Mouse (Mus musculus) erythroid progenitor cell, adult 5-6 weeks (primary cell): ENCODE data around the gene 2610008E11Rik. TPM values are rescaled to one million over a fixed set of nuclear protein-coding genes. Genes with fewer than 3 reads are reported as not detected.
"Not testable (repeated sequence)": the region's sequence is repeated elsewhere in the genome, so short reads cannot be mapped to it uniquely, and the experiment has no call there.

Experiments
- ATAC-seq: replicated peaks from 2 replicates; pipeline ENCODE4 v1.8.0; 2016; ENCODE audit warnings: moderate number of reproducible peaks, mild to moderate bottlenecking, moderate TSS enrichment, inconsistent platforms; ENCODE audit not compliant: poor library complexity, low FRiP score, severe bottlenecking
- total RNA-seq, 2 experiments: library from RNA; stranded (forward) in 1 of 2; stranded (reverse) in 1 of 2; fragments of 150-400 nt in 1 of 2; fragments of 186-747, 209-891 nt in 1 of 2; gene quantifications; 2 replicates each; pipeline versions ENCODE4 v1.2.3 to v1.2.4; 2015 to 2017; ENCODE audit warnings: low replicate concordance in 2 of 2

The 2610008E11Rik gene
- 6.5 and 8.8 TPM in 2 replicates for total RNA-seq (2015; ENCODE audit: low replicate concordance)
- total RNA-seq (2017; ENCODE audit: low replicate concordance), result 3.0 and 6.3 TPM in 2 replicates

- ATAC-seq, result peak; percentile 99
Observed at GRCm38 (mm10) chr10:79097161-79097754, at the start of gene 2610008E11Rik. Gene 2610008E11Rik (minus strand): TSS chr10:79097600.

- no peak for ATAC-seq
Observed at GRCm38 (mm10) chr10:79116125-79116849, 18.9 kb upstream of the 2610008E11Rik start.

- no peak for ATAC-seq
Observed at GRCm38 (mm10) chr10:79115085-79115484, 17.7 kb upstream of the 2610008E11Rik start.

GRCm38 (mm10) chr10:79110482-79110881, 13.1 kb upstream of the 2610008E11Rik start:
- ATAC-seq, result no peak

DNA sequence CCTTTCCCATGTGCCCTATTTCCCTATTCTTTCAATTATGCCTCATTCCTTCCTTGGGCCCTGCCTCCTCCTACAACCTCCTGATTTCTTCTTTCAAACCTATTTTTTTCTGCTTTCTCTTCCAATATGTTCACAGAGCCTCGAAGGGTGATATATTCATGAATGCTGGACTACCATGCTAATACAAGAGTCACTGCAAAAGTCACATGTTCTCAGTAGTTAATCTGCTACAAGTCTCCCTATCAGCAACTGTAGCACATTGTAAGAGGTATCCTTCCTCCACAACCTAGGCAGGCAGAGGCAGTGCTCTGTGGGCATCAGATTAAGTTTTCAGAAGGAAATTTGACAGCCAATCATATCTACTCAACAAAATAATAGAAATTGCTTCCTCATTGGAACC, 11.8 kb upstream of the 2610008E11Rik start:
- ATAC-seq, result no peak

GRCm38 (mm10) chr10:79107531-79107930, 10.1 kb upstream of the 2610008E11Rik start:
- ATAC-seq, result no peak

DNA sequence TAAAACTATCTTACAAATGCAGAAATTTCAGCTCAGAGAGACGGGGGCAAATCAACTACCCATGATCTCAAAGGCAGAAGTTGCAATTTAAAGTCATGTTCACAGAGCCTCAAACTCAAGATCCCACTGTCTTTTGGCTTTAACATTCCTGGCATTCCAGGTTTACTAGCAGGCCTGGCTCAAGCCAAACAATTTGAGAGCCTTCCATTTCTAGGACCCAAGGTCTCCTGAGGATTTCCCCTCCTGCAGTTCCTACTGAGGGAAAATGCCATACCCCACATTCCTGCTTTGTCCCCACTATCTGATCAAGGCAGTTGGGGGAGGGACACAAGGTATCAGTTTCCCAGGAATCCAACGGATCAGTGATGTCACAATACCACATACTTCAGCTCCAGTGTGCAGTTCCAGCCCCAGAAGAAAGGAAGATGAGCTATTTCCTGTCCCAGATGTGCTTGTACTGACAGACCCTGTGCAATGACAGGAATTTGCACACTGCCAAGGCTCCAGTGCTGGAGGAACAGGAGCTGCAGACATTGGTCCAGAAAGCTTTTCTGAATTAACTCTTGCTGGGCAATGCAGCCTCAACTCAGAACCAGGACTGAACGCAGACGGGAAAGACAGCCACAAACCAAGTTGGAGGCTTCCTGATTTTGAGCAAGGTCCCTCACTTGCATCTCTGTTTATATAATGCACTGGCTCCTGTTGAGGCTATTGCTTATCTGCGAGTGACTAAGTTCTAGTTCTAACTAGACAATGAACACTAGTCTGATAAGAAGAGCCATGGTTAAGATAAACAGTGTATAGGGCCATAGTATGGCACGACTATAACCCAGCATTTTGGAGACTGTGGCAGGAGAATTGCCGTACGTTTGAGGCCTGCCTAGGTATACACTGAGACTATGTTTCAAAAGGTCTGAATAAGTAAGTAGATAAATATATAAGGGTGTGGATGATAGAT, 9.2 kb upstream of the 2610008E11Rik start:
- no peak for ATAC-seq

DNA sequence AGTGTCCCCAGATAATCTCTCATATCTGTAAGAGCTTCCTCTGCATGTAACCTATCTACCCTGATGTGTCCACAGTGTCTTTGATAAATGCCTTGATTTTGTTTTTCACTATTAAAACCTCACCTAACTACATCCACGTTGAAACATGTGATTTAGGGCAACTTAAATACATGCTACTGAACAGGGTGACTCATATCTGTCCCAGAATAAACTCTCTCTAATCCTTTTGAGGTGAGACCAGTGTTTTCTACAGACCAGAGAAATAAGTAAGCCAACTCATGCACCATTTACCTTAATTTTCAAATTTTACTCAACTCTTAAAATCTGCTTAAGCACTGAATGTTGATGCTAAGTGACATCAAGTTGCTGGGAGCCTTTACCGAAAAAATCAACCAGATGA, 694 bp downstream of the 2610008E11Rik start:
- no peak for ATAC-seq

DNA sequence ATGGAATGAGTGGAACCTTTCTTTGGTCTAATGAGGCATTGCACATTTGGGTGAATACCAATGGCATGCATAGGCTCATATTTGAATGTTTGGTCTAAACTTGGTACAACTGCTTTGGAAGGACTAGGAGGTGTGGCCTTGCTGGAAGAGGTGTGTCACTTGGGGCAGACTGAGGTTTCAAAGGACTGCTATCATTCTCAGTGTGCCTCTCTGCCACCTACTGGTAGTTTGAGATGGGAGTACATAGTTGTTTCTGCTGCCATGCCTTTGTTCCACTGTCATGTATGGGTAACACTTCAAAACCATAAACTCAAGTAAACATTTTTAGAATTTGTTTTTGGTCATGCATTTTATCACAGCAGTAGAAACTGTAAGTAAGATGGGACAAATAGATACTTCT, 5.7 kb downstream of the 2610008E11Rik start:
- no peak for ATAC-seq

GRCm38 (mm10) chr10:79089000-79089399, 8.4 kb downstream of the 2610008E11Rik start:
- no peak for ATAC-seq

- no peak for ATAC-seq
Observed at GRCm38 (mm10) chr10:79086577-79086976, 10.8 kb downstream of the 2610008E11Rik start.

- ATAC-seq, result not testable (repeated sequence)
Observed at GRCm38 (mm10) chr10:79057370-79057769, 40.0 kb downstream of the 2610008E11Rik start.

- not testable (repeated sequence) for ATAC-seq
Observed at GRCm38 (mm10) chr10:79042457-79042856, 54.9 kb downstream of the 2610008E11Rik start.

DNA sequence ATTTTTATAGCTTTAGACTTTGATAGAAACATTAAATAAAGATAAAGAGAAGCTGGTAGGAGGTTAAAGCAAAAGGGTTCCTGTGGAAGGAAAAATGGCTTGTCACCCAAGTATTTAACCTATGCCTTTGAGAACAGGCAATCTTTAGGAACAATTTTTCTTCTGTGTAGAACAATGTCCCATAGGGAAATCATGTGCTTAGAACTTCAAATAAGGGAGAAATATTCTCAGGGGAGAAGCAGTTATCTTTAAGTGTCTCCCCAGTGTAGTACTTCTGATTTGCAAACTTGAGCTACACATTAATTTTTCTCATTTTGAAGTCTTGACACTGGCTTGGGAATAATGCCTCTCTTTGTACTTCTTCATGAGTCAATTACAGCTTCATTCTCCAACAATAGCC, 69.0 kb downstream of the 2610008E11Rik start, which contains the start of gene Olfr57:
Olfr57 (plus strand) TSS at position 301 of the 400 bp plus-strand sequence.
- ATAC-seq, result no peak

Other genes starting within 250 kb of the 2610008E11Rik start
- gene Olfr1356, start 245.4 kb downstream of the 2610008E11Rik start, total RNA-seq (2015; ENCODE audit: low replicate concordance), result not detected in 2 replicates
- not detected in 2 replicates for gene Olfr1356, start 245.4 kb downstream of the 2610008E11Rik start, total RNA-seq (2017; ENCODE audit: low replicate concordance)
- gene Olfr1355, start 222.1 kb downstream of the 2610008E11Rik start, total RNA-seq (2015; ENCODE audit: low replicate concordance), result not detected in 2 replicates
- gene Olfr1355, start 222.1 kb downstream of the 2610008E11Rik start, total RNA-seq (2017; ENCODE audit: low replicate concordance), result not detected in 2 replicates
- not detected in 2 replicates for gene Olfr1354, start 184.4 kb downstream of the 2610008E11Rik start, total RNA-seq (2015; ENCODE audit: low replicate concordance)
- gene Olfr1354, start 184.4 kb downstream of the 2610008E11Rik start, total RNA-seq (2017; ENCODE audit: low replicate concordance), result not detected in 2 replicates
- gene Olfr8, start 147.0 kb downstream of the 2610008E11Rik start, total RNA-seq (2015; ENCODE audit: low replicate concordance), result not detected in 2 replicates
- not detected in 2 replicates for gene Olfr8, start 147.0 kb downstream of the 2610008E11Rik start, total RNA-seq (2017; ENCODE audit: low replicate concordance)
- not detected in 2 replicates for gene Olfr1353, start 134.3 kb downstream of the 2610008E11Rik start, total RNA-seq (2015; ENCODE audit: low replicate concordance)
- gene Olfr1353, start 134.3 kb downstream of the 2610008E11Rik start, total RNA-seq (2017; ENCODE audit: low replicate concordance), result not detected in 2 replicates
- gene Olfr1352, start 116.5 kb downstream of the 2610008E11Rik start, total RNA-seq (2015; ENCODE audit: low replicate concordance), result not detected in 2 replicates
- gene Olfr1352, start 116.5 kb downstream of the 2610008E11Rik start, total RNA-seq (2017; ENCODE audit: low replicate concordance), result not detected in 2 replicates
- not detected in 2 replicates for gene Olfr1351, start 85.1 kb downstream of the 2610008E11Rik start, total RNA-seq (2015; ENCODE audit: low replicate concordance)
- gene Olfr1351, start 85.1 kb downstream of the 2610008E11Rik start, total RNA-seq (2017; ENCODE audit: low replicate concordance), result not detected in 2 replicates
- gene Olfr57, start 68.9 kb downstream of the 2610008E11Rik start, total RNA-seq (2015; ENCODE audit: low replicate concordance), result not detected in 2 replicates
- gene Olfr57, start 68.9 kb downstream of the 2610008E11Rik start, total RNA-seq (2017; ENCODE audit: low replicate concordance), result not detected in 2 replicates
- gene Vmn2r80, start 51.2 kb upstream of the 2610008E11Rik start, total RNA-seq (2015; ENCODE audit: low replicate concordance), result not detected in 2 replicates
- gene Vmn2r80, start 51.2 kb upstream of the 2610008E11Rik start, total RNA-seq (2017; ENCODE audit: low replicate concordance), result not detected in 2 replicates
- not detected in 2 replicates for gene Vmn2r81, start 150.1 kb upstream of the 2610008E11Rik start, total RNA-seq (2015; ENCODE audit: low replicate concordance)
- gene Vmn2r81, start 150.1 kb upstream of the 2610008E11Rik start, total RNA-seq (2017; ENCODE audit: low replicate concordance), result not detected in 2 replicates